Comparison of ENCODE assay signal across 9 mouse cellular contexts in the genomic region with DNA sequence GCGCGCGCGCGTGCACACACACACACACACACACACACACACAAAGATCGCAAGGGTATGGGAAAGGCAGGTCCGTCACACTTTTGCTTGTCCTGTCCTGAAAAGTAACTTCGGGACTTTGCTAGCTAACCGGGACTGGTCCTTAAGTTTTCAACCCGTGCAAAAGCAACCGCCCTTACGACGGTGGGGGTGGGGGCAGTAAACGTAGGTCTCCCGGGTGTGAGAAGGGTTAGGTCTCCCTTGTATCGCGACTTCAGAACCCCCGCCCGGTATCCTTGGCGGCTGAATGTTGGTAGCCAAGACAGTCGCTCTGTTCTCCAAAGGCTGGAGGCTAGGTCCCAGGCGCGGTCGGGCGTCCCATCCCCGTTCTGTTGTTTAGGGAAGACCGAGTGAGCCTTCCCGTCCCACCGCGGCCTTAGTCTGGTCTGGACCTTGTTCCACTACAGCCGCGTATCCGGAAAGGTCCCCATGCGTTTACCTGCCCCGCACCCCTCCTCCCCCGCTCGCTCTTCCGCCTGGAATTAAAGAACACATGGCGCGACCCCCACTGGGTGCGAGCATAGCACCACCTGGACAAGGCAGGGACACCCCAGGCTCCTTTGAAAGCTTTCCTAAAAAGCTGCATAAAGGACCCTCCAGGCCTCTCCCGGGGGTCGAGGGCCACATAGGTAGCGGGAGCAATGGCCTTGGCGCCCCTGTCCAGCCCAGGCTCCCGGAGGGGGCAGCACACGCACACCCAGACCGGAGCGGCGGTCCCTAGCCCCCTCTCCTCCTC. TPM values are rescaled to one million over a fixed set of nuclear protein-coding genes. Genes with fewer than 3 reads are reported as not detected.
DNase-seq lines count a peak whose midpoint lies in the region; ATAC-seq and TF ChIP-seq lines count a peak whose summit lies in the region.
"Had no signal": no experiment of that assay in that cellular context is flagged by ENCODE, and none has a peak within 500 bp of the region (broad histone marks: within the 10 kb centered on the region; RNA-seq: fewer than 3 reads in every experiment).

No protein-coding gene starts in this region.

- no peak overlapping the region for H3K27ac ChIP-seq in layer of hippocampus, adult 2 months
- no peak overlapping the region for H3K27ac ChIP-seq in forebrain, embryonic 14.5 days (ENCODE audit: low read depth, low read length)
- no peak overlapping the region for H3K27ac ChIP-seq in kidney, embryonic 14.5 days (ENCODE audit: low read depth, low read length)
- no peak overlapping the region for H3K27ac ChIP-seq in midbrain, postnatal 0 days (ENCODE audit: low read depth, low read length)

- no peak for DNase-seq in layer of hippocampus, adult 2 months (ENCODE audit: low spot score in 2 of 2)
- no peak for DNase-seq in layer of hippocampus, postnatal 36 days
- DNase-seq in Muller cell, postnatal 12 days (ENCODE audit: inconsistent ontology term), result peak; percentile 12
- no peak for DNase-seq in forebrain, embryonic 14.5 days (ENCODE audit: low spot score)
- no peak for DNase-seq in midbrain, postnatal 0 days (ENCODE audit: low spot score)
- DNase-seq in layer of hippocampus, adult 11-12 months (ENCODE audit: low spot score), result no peak
- DNase-seq in layer of hippocampus, postnatal 14 days (ENCODE audit: low spot score in 2 of 2), result no peak

- H3K4me1 ChIP-seq in forebrain, embryonic 14.5 days (ENCODE audit: control insufficient read depth, insufficient read depth, low read length), result no peaks in the 10 kb centered on the region
- H3K4me1 ChIP-seq in kidney, embryonic 14.5 days (ENCODE audit: control insufficient read depth, insufficient read depth, low read length), result peaks cover 5% of the 10 kb centered on the region; the same call in 1 of the 2 replicates
- no peaks in the 10 kb centered on the region for H3K4me1 ChIP-seq in midbrain, postnatal 0 days (ENCODE audit: insufficient read depth, low read length)

- H3K9me3 ChIP-seq in forebrain, embryonic 14.5 days (replicated peaks; ENCODE audit: control insufficient read depth, low read length), result no peaks in the 10 kb centered on the region
- no peaks in the 10 kb centered on the region for H3K9me3 ChIP-seq in kidney, embryonic 14.5 days (ENCODE audit: control insufficient read depth, low read length)
- H3K9me3 ChIP-seq in midbrain, postnatal 0 days (ENCODE audit: low read length), result no peaks in the 10 kb centered on the region

- H3K4me2 ChIP-seq in forebrain, embryonic 14.5 days (ENCODE audit: low read length), result peak overlapping the region; percentile 92
- peak overlapping the region; percentile 96 for H3K4me2 ChIP-seq in kidney, embryonic 14.5 days (replicated peaks; ENCODE audit: low read depth, low read length)
- peak overlapping the region; percentile 60; the same call in 1 of the 2 replicates for H3K4me2 ChIP-seq in midbrain, postnatal 0 days (ENCODE audit: low read depth, low read length, poor library complexity, severe bottlenecking)

- TF ChIP-seq CTCF in layer of hippocampus, adult 2 months (conservative IDR thresholded peaks at IDR 0.05), result no peak
- no peak for TF ChIP-seq CTCF in midbrain, postnatal 0 days (IDR thresholded peaks at IDR 0.05)

- no peaks in the 10 kb centered on the region for H3K36me3 ChIP-seq in forebrain, embryonic 14.5 days (ENCODE audit: control insufficient read depth, insufficient read depth, low read length)
- no peaks in the 10 kb centered on the region for H3K36me3 ChIP-seq in kidney, embryonic 14.5 days (ENCODE audit: control insufficient read depth, insufficient read depth, low read length)
- H3K36me3 ChIP-seq in midbrain, postnatal 0 days (ENCODE audit: insufficient read depth, low read length), result no peaks in the 10 kb centered on the region

- peaks cover 16% of the 10 kb centered on the region for H3K27me3 ChIP-seq in forebrain, embryonic 14.5 days (replicated peaks; ENCODE audit: control insufficient read depth, insufficient read depth, low read length)
- peaks cover 16% of the 10 kb centered on the region for H3K27me3 ChIP-seq in kidney, embryonic 14.5 days (ENCODE audit: control insufficient read depth, insufficient read depth, low read length)
- H3K27me3 ChIP-seq in midbrain, postnatal 0 days (ENCODE audit: insufficient read depth, low read length), result peaks cover 6% of the 10 kb centered on the region

- peak overlapping the region; percentile 48; the same call in 1 of the 2 replicates for H3K4me3 ChIP-seq in layer of hippocampus, adult 2 months
- peak overlapping the region; percentile 53 for H3K4me3 ChIP-seq in forebrain, embryonic 14.5 days (ENCODE audit: low read depth, low read length)
- H3K4me3 ChIP-seq in kidney, embryonic 14.5 days (ENCODE audit: low read length), result peak overlapping the region; percentile 70
- peak overlapping the region; percentile 39; the same call in 1 of the 2 replicates for H3K4me3 ChIP-seq in midbrain, postnatal 0 days (ENCODE audit: low read depth, low read length)

- peak overlapping the region; percentile 64; the same call in 1 of the 2 replicates for H3K9ac ChIP-seq in forebrain, embryonic 14.5 days (ENCODE audit: low read length)
- peak overlapping the region; percentile 78; the same call in 1 of the 2 replicates for H3K9ac ChIP-seq in kidney, embryonic 14.5 days (ENCODE audit: low read depth, low read length)
- H3K9ac ChIP-seq in midbrain, postnatal 0 days (replicated peaks; ENCODE audit: low read length, poor library complexity, severe bottlenecking), result no peak overlapping the region

- WGBS in forebrain, embryonic 14.5 days, result under 1% methylated on average over 50 of the region's 50 CpGs
- under 1% methylated on average over 50 of the region's 50 CpGs for WGBS in kidney, embryonic 14.5 days
- under 1% methylated on average over 50 of the region's 50 CpGs for WGBS in midbrain, postnatal 0 days

- ATAC-seq in forebrain, embryonic 14.5 days, result no peak
- peak; percentile 28 for ATAC-seq in kidney, embryonic 14.5 days (ENCODE audit: low FRiP score, low TSS enrichment)
- no peak; the same call in 1 of the 2 replicates for ATAC-seq in midbrain, postnatal 0 days (ENCODE audit: low FRiP score)

RNA-seq across cellular contexts. Expression of gene E030030I06Rik, which starts 0.8 kb away (rescaled TPM):
- total RNA-seq in layer of hippocampus, adult 2 months (2021), result under 1 TPM in 1 of 2 experiments, not detected in 1; 0.39 TPM
- not detected for total RNA-seq in layer of hippocampus, postnatal 36 days (2021)
- 5.0 and 6.5 TPM in 2 replicates for polyA plus RNA-seq in forebrain, embryonic 14.5 days (2014; fragmentation: Nextera tagmentation; extraction: Ambion mirVana)
- polyA plus RNA-seq in kidney, embryonic 14.5 days (2014; fragmentation: Nextera tagmentation; extraction: Ambion mirVana), result 35.5 and 42.1 TPM in 2 replicates
- not detected in 2 replicates for total RNA-seq in midbrain, postnatal 0 days (2014; rRNA removed)
- 1.8 and 1.9 TPM in 2 replicates for polyA plus RNA-seq in midbrain, postnatal 0 days (2015; fragmentation: Nextera tagmentation; extraction: Ambion mirVana)
- total RNA-seq in layer of hippocampus, postnatal 14 days (2021), result 1 to 10 TPM; 1.9 to 3.7 TPM

RNA-seq across cellular contexts. Expression of gene Raet1e, which starts 8.5 kb away (rescaled TPM):
- not detected for total RNA-seq in layer of hippocampus, adult 2 months (2021)
- not detected for total RNA-seq in layer of hippocampus, postnatal 36 days (2021)
- 0.42 and 1.7 TPM in 2 replicates for polyA plus RNA-seq in forebrain, embryonic 14.5 days (2014; fragmentation: Nextera tagmentation; extraction: Ambion mirVana)
- 12.2 and 14.6 TPM in 2 replicates for polyA plus RNA-seq in kidney, embryonic 14.5 days (2014; fragmentation: Nextera tagmentation; extraction: Ambion mirVana)
- total RNA-seq in midbrain, postnatal 0 days (2014; rRNA removed), result 0.11 and 0.19 TPM in 2 replicates
- not detected in 2 replicates for polyA plus RNA-seq in midbrain, postnatal 0 days (2015; fragmentation: Nextera tagmentation; extraction: Ambion mirVana)
- total RNA-seq in layer of hippocampus, postnatal 14 days (2021), result not detected
- total RNA-seq: neutrophil, adult 5-6 weeks had no signal

RNA-seq across cellular contexts. Expression of gene H60b, which starts 8.5 kb away (rescaled TPM):
- total RNA-seq in layer of hippocampus, adult 2 months (2021), result not detected
- not detected for total RNA-seq in layer of hippocampus, postnatal 36 days (2021)
- polyA plus RNA-seq in forebrain, embryonic 14.5 days (2014; fragmentation: Nextera tagmentation; extraction: Ambion mirVana), result 0.32 TPM in 1 of 2 replicates, not detected in the other
- 1.2 and 1.5 TPM in 2 replicates for polyA plus RNA-seq in kidney, embryonic 14.5 days (2014; fragmentation: Nextera tagmentation; extraction: Ambion mirVana)
- total RNA-seq in midbrain, postnatal 0 days (2014; rRNA removed), result 3.4 TPM in 1 of 2 replicates, not detected in the other
- polyA plus RNA-seq in midbrain, postnatal 0 days (2015; fragmentation: Nextera tagmentation; extraction: Ambion mirVana), result 0.28 TPM in 1 of 2 replicates, not detected in the other
- total RNA-seq in layer of hippocampus, postnatal 14 days (2021), result not detected
